Mouse (Mus musculus) liver (tissue): ENCODE measurements around the gene Olfr1459.

Experiments used
- DNase-seq: peaks from one replicate; pipeline ENCODE4 v3.0.0-alpha.2; 2020; ENCODE audit warnings: mixed read lengths

The Olfr1459 gene

GRCm38 (mm10) chr19:13149449-13149848, at the start of gene Olfr1459:
Gene Olfr1459, minus strand, starts transcription at chr19:13149549.
- DNase-seq = no peak

GRCm38 (mm10) chr19:13185434-13185833, 36.1 kb upstream of the Olfr1459 start, which contains the start of gene Olfr1462:
Gene Olfr1462, plus strand, starts transcription at chr19:13185734.
- DNase-seq = no peak

GRCm38 (mm10) chr19:13162700-13163099, 13.4 kb upstream of the Olfr1459 start, which contains the start of gene Olfr1461:
Gene Olfr1461, plus strand, starts transcription at chr19:13163000.
- no peak for DNase-seq

GRCm38 (mm10) chr19:13106675-13107074, 42.7 kb downstream of the Olfr1459 start, which contains the start of gene Olfr1458:
Gene Olfr1458, minus strand, starts transcription at chr19:13106775.
- DNase-seq = no peak

GRCm38 (mm10) chr19:13097791-13098190, 51.6 kb downstream of the Olfr1459 start, which contains the start of gene Olfr1457:
Gene Olfr1457, minus strand, starts transcription at chr19:13097891.
- no peak for DNase-seq

- DNase-seq = no peak
Measured at GRCm38 (mm10) chr19:13093908-13094307, 55.4 kb downstream of the Olfr1459 start.
